Mouse (Mus musculus) liver, adult 2 months (tissue): ENCODE measurements around the gene Myh13. TPM values are rescaled to one million over a fixed set of nuclear protein-coding genes. Genes with fewer than 3 reads are reported as not detected.

ENCODE experiments used
- DNase-seq: peaks from one replicate; pipeline ENCODE4 v3.0.0-alpha.2; 2011; ENCODE audit warnings: low read depth, low spot score; ENCODE audit errors: extremely low read depth
- H3K27ac ChIP-seq: fragments of 200-500 bp; replicated peaks from 2 replicates; pipeline ENCODE4 v1.5.1; 2012; ENCODE audit warnings: low read depth, mild to moderate bottlenecking, control low read depth, inconsistent platforms, low read length; ENCODE audit not compliant: insufficient read depth
- H3K27me3 ChIP-seq: fragments of 200-500 bp; 2 replicates; pipeline ENCODE4 v1.6.1; 2012; ENCODE audit warnings: mild to moderate bottlenecking, moderate library complexity, low read length, inconsistent platforms; ENCODE audit not compliant: control insufficient read depth, insufficient read depth
- H3K36me3 ChIP-seq: fragments of 200-500 bp; 2 replicates; pipeline ENCODE4 v1.6.1; 2012; ENCODE audit warnings: low read length, inconsistent platforms; ENCODE audit not compliant: control insufficient read depth, insufficient read depth
- H3K4me1 ChIP-seq: fragments of 200-500 bp; 2 replicates; pipeline ENCODE4 v1.6.1; 2011; ENCODE audit warnings: low read length; ENCODE audit not compliant: control insufficient read depth, insufficient read depth
- H3K4me3 ChIP-seq: fragments of 200-500 bp; 2 replicates; pipeline ENCODE4 v1.5.1; 2011; ENCODE audit warnings: low read depth, mild to moderate bottlenecking, control low read depth, low read length, moderate library complexity; ENCODE audit not compliant: insufficient read depth
- H3K79me2 ChIP-seq: fragments of 200-500 bp; 2 replicates; pipeline ENCODE4 v1.6.1; 2012; ENCODE audit warnings: inconsistent platforms, mild to moderate bottlenecking, low read length, moderate library complexity; ENCODE audit not compliant: control insufficient read depth, insufficient read depth
- H3K9ac ChIP-seq: fragments of 200-500 bp; 2 replicates; pipeline ENCODE4 v1.6.1; 2012; ENCODE audit warnings: low read depth, mild to moderate bottlenecking, control low read depth, inconsistent platforms, low read length
- CTCF ChIP-seq: fragments of 200-500 bp; IDR thresholded peaks from 2 replicates; pipeline ENCODE4 v1.5.1; 2011; ENCODE audit warnings: low read depth, low read length, control low read depth
- POLR2A ChIP-seq: fragments of 200-500 bp; IDR thresholded peaks from 2 replicates; pipeline ENCODE4 v1.6.1; 2011; ENCODE audit warnings: low read length, control low read depth; ENCODE audit not compliant: insufficient read depth; ENCODE audit errors: extremely low read depth
- WGBS: fragments of 180-500 bp; shearing (Covaris S2); methylation state at CpG from one replicate; pipeline ENCODE4 v1.1.7; 2018; 5-methylcytosine and 5-hydroxymethylcytosine counted together
- polyA plus RNA-seq: library from polyadenylated mRNA; depleted of rRNA; stranded (reverse); fragments of >200 nt; gene quantifications from 2 replicates; pipeline ENCODE4 v1.2.3, GENCODE M21; 2012; rRNA removed
- total RNA-seq: library from RNA; depleted of rRNA; stranded (reverse); fragments of >200 nt; gene quantifications from 2 replicates; pipeline ENCODE4 v1.2.3, GENCODE M21; 2014; rRNA removed

Myh13 gene
- total and polyA plus RNA-seq, 2 experiments, result not detected

DNA sequence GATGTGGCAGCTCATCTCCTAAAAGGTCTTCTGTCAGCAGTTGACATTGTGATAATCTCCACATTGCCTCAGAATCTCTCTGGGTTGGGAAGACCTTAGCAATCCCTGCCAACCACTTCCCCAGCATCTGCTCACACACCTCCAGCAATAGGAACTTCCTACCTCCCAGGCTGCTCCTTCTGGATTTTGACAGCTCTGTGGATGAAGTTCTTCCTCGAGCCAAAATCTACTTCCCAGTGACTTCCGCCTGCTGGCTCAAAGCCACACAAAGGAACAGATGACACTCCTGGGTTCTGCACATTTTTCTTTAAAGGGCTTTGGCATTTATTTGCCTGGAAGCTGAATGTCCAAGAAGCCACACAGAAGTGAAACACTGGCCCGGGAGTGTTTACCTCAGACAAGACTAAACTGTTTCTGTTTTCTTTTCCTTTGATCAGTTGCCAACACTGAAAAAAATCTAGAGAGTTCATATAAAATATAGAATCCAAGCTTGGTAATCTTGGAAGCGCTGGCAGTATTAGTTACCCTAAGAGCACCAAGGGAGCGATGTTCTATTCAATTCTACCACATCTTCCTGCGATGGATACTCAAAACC lies 93.0 kb downstream of the Myh13 start:
- Histone ChIP-seq H3K9ac (no peak overlapping the region), H3K27me3 (no peaks in the 10 kb centered on the region), H3K4me1 (no peaks in the 10 kb centered on the region; the same call in 1 of the 2 replicates), H3K36me3 (no peaks in the 10 kb centered on the region), H3K79me2 (no peaks in the 10 kb centered on the region), H3K4me3 (no peak overlapping the region), H3K27ac (no peak overlapping the region)
- 72% methylated on average over 6 of the region's 6 CpGs for WGBS
- DNase-seq, result no peak
- TF ChIP-seq CTCF (no peak), POLR2A (no peak)

Other genes starting within 250 kb of the Myh13 start
- not detected in 2 replicates for gene Myh3, start 243.4 kb upstream of the Myh13 start, total RNA-seq
- not detected in 2 replicates for gene Myh3, start 243.4 kb upstream of the Myh13 start, polyA plus RNA-seq
- gene Myh2, start 150.6 kb upstream of the Myh13 start, total RNA-seq, result 3.0 TPM in 1 of 2 replicates, not detected in the other
- gene Myh2, start 150.6 kb upstream of the Myh13 start, polyA plus RNA-seq, result not detected in 2 replicates
- gene Myh1, start 121.6 kb upstream of the Myh13 start, total RNA-seq, result 3.2 TPM in 1 of 2 replicates, not detected in the other
- gene Myh1, start 121.6 kb upstream of the Myh13 start, polyA plus RNA-seq, result not detected in 2 replicates
- gene Myh4, start 83.6 kb upstream of the Myh13 start, total RNA-seq, result 1.9 TPM in 1 of 2 replicates, not detected in the other
- gene Myh4, start 83.6 kb upstream of the Myh13 start, polyA plus RNA-seq, result not detected in 2 replicates
- gene Myh8, start 44.5 kb upstream of the Myh13 start, total RNA-seq, result not detected in 2 replicates
- gene Myh8, start 44.5 kb upstream of the Myh13 start, polyA plus RNA-seq, result not detected in 2 replicates
- 1.7 and 2.1 TPM in 2 replicates for gene Gas7, start 133.8 kb downstream of the Myh13 start, total RNA-seq
- 1.0 and 1.5 TPM in 2 replicates for gene Gas7, start 133.8 kb downstream of the Myh13 start, polyA plus RNA-seq